Mouse (Mus musculus): ENCODE data around the gene Pank3.

GRCm38 (mm10) chr11:35756411-35757303 lies 12.6 kb upstream of the Pank3 start:
- TF ChIP-seq CTCF (IDR thresholded peaks at IDR 0.05 in 2 of 3, conservative IDR thresholded peaks at IDR 0.05 in 1 of 3; ENCODE audit: control insufficient read depth in 1 of 3, insufficient read depth in 1 of 3, low read depth in 2 of 3, low read length in 3 of 3, poor library complexity in 1 of 3, severe bottlenecking in 1 of 3), result no peak
- TF ChIP-seq TCF12 (IDR thresholded peaks at IDR 0.05; ENCODE audit: low read depth, low read length), result no peak
- TF ChIP-seq POLR2A (IDR thresholded peaks at IDR 0.05; ENCODE audit: control insufficient read depth in 1 of 2, insufficient read depth in 1 of 2, low read depth in 1 of 2, low read length in 2 of 2, poor library complexity in 1 of 2), result no peak
- no peak for TF ChIP-seq MAX (IDR thresholded peaks at IDR 0.05; ENCODE audit: low read length)
- no peak for TF ChIP-seq USF1 (IDR thresholded peaks at IDR 0.05; ENCODE audit: low read depth, low read length)
- no peak for TF ChIP-seq EP300 (IDR thresholded peaks at IDR 0.05; ENCODE audit: low read depth in 1 of 2, low read length in 2 of 2)
- no peak for TF ChIP-seq CHD2 (IDR thresholded peaks at IDR 0.05; ENCODE audit: low read length)
- no peak for TF ChIP-seq MYC (IDR thresholded peaks at IDR 0.05; ENCODE audit: low read depth, low read length)
- no peak for TF ChIP-seq UBTF (IDR thresholded peaks at IDR 0.05; ENCODE audit: borderline replicate concordance, insufficient read depth, low read depth, low read length)
- no peak for TF ChIP-seq ZC3H11A (IDR thresholded peaks at IDR 0.05; ENCODE audit: low read depth, low read length)
- no peak for TF ChIP-seq ELF1 (IDR thresholded peaks at IDR 0.05; ENCODE audit: low read depth, low read length)
- TF ChIP-seq GATA1 (IDR thresholded peaks at IDR 0.05; ENCODE audit: low read depth, low read length), result no peak
- TF ChIP-seq MAZ (IDR thresholded peaks at IDR 0.05; ENCODE audit: low read depth, low read length), result no peak
- TF ChIP-seq NELFE (IDR thresholded peaks at IDR 0.05; ENCODE audit: low read depth, low read length), result no peak
